Mouse (Mus musculus) brain, embryonic 14.5 days (tissue): ENCODE measurements at regions not wholly inside any gene's neighbourhood (a gene's known extent, or its start where the extent isn't known, plus 50 kb on each side); places are given as distances from the start of the nearest gene placed in this dataset.

ENCODE experiments used
- CTCF ChIP-seq: fragments of 200-500 bp; IDR thresholded peaks from 2 replicates; pipeline ENCODE4 v1.5.1; 2012; ENCODE audit warnings: inconsistent platforms, mild to moderate bottlenecking, moderate library complexity, borderline replicate concordance; ENCODE audit not compliant: insufficient read depth, insufficient read length; ENCODE audit errors: extremely low read depth
- POLR2A ChIP-seq: fragments of 200-500 bp; IDR thresholded peaks from 2 replicates; pipeline ENCODE4 v1.6.1; 2012; ENCODE audit warnings: mild to moderate bottlenecking, inconsistent platforms, borderline replicate concordance; ENCODE audit not compliant: poor library complexity, insufficient read depth, insufficient read length, severe bottlenecking; ENCODE audit errors: extremely low read depth

GRCm38 (mm10) chr2:8022651-8023050 lies 513.3 kb upstream of the Celf2 start:
- TF ChIP-seq POLR2A (no peak), CTCF (no peak)
